Mouse (Mus musculus): Measurements from ENCODE around the gene Hoxa9. TPM values are rescaled to one million over a fixed set of nuclear protein-coding genes. Genes with fewer than 3 reads are reported as not detected.

The Hoxa9 gene
- polyA plus RNA-seq, 1 experiment from 2014 or later: 0.13 TPM

GRCm38 (mm10) chr6:52177806-52178205, 53.1 kb downstream of the Hoxa9 start:
- Histone ChIP-seq H3K9me3 (replicated peaks; ENCODE audit: control insufficient read depth, low read length) (no peaks in the 10 kb centered on the region), H3K27me3 (ENCODE audit: control insufficient read depth, insufficient read depth, low read depth, low read length) (peaks cover 83% of the 10 kb centered on the region), H3K4me3 (ENCODE audit: low read depth, low read length) (no peak overlapping the region), H3K9ac (ENCODE audit: low read depth, low read length) (no peak overlapping the region), H3K4me1 (ENCODE audit: control insufficient read depth, low read depth, low read length) (no peaks in the 10 kb centered on the region; the same call in 1 of the 2 replicates), H3K27ac (ENCODE audit: low read length) (no peak overlapping the region), H3K36me3 (ENCODE audit: control insufficient read depth, insufficient read depth) (no peaks in the 10 kb centered on the region), H3K4me2 (ENCODE audit: low read depth, low read length) (no peak overlapping the region)
- ATAC-seq (ENCODE audit: low read depth): no peak
- 10% methylated on average over 9 of the region's 9 CpGs for WGBS (ENCODE audit: insufficient replicate concordance)

GRCm38 (mm10) chr6:52177061-52177735, 53.7 kb downstream of the Hoxa9 start, which contains the start of gene 5730596B20Rik:
Gene 5730596B20Rik, plus strand, starts transcription at chr6:52177498.
- Histone ChIP-seq H3K9me3 (replicated peaks; ENCODE audit: control insufficient read depth, low read length) (no peaks in the 10 kb centered on the region), H3K4me2 (ENCODE audit: low read depth, low read length) (no peak within 1 kb of the TSS), H3K27me3 (ENCODE audit: control insufficient read depth, insufficient read depth, low read depth, low read length) (peaks cover 89% of the 10 kb centered on the region), H3K4me1 (ENCODE audit: control insufficient read depth, low read depth, low read length) (peaks cover 3% of the 10 kb centered on the region; the same call in 1 of the 2 replicates), H3K27ac (ENCODE audit: low read length) (no peak within 1 kb of the TSS), H3K36me3 (ENCODE audit: control insufficient read depth, insufficient read depth) (no peaks in the 10 kb centered on the region), H3K9ac (ENCODE audit: low read depth, low read length) (no peak within 1 kb of the TSS), H3K4me3 (ENCODE audit: low read depth, low read length) (peak within 1 kb of the TSS; percentile 11; the same call in 1 of the 2 replicates)
- ATAC-seq (ENCODE audit: low read depth): no peak
- WGBS (ENCODE audit: insufficient replicate concordance): 6% methylated on average over 36 of the region's 36 CpGs

- Histone ChIP-seq H3K4me3 (ENCODE audit: low read depth, low read length) (no peak overlapping the region; the same call in 1 of the 2 replicates), H3K4me1 (ENCODE audit: control insufficient read depth, low read depth, low read length) (peaks cover 3% of the 10 kb centered on the region; the same call in 1 of the 2 replicates), H3K4me2 (ENCODE audit: low read depth, low read length) (no peak overlapping the region), H3K27me3 (ENCODE audit: control insufficient read depth, insufficient read depth, low read depth, low read length) (peaks cover 94% of the 10 kb centered on the region), H3K9ac (ENCODE audit: low read depth, low read length) (no peak overlapping the region), H3K9me3 (replicated peaks; ENCODE audit: control insufficient read depth, low read length) (no peaks in the 10 kb centered on the region), H3K36me3 (ENCODE audit: control insufficient read depth, insufficient read depth) (no peaks in the 10 kb centered on the region), H3K27ac (ENCODE audit: low read length) (no peak overlapping the region)
- no peak for ATAC-seq (ENCODE audit: low read depth)
- WGBS (ENCODE audit: insufficient replicate concordance): 6% methylated on average over 6 of the region's 6 CpGs
Measured at GRCm38 (mm10) chr6:52176391-52176790, 54.5 kb downstream of the Hoxa9 start.

- no peak overlapping the region for H3K4me2 ChIP-seq (ENCODE audit: low read depth, low read length)
- WGBS (ENCODE audit: insufficient replicate concordance): 1% methylated on average over 14 of the region's 35 CpGs
- no peak overlapping the region for H3K27ac ChIP-seq (ENCODE audit: low read length)
- peaks cover 3% of the 10 kb centered on the region; the same call in 1 of the 2 replicates for H3K4me1 ChIP-seq (ENCODE audit: control insufficient read depth, low read depth, low read length)
- peak overlapping the region; percentile 33 for H3K4me3 ChIP-seq (ENCODE audit: low read depth, low read length)
- H3K9me3 ChIP-seq (replicated peaks; ENCODE audit: control insufficient read depth, low read length): no peaks in the 10 kb centered on the region
- H3K27me3 ChIP-seq (ENCODE audit: control insufficient read depth, insufficient read depth, low read depth, low read length): peaks cover 94% of the 10 kb centered on the region
- ATAC-seq (ENCODE audit: low read depth): no peak
- no peak overlapping the region for H3K9ac ChIP-seq (ENCODE audit: low read depth, low read length)
- no peaks in the 10 kb centered on the region for H3K36me3 ChIP-seq (ENCODE audit: control insufficient read depth, insufficient read depth)
Measured at GRCm38 (mm10) chr6:52175864-52176263, 55.0 kb downstream of the Hoxa9 start.

- Histone ChIP-seq H3K27ac (ENCODE audit: low read length) (no peak overlapping the region; the same call in 1 of the 2 replicates), H3K4me3 (ENCODE audit: low read depth, low read length) (peak overlapping the region; percentile 33), H3K27me3 (ENCODE audit: control insufficient read depth, insufficient read depth, low read depth, low read length) (peaks cover 94% of the 10 kb centered on the region), H3K9ac (ENCODE audit: low read depth, low read length) (no peak overlapping the region), H3K4me1 (ENCODE audit: control insufficient read depth, low read depth, low read length) (peaks cover 3% of the 10 kb centered on the region; the same call in 1 of the 2 replicates), H3K9me3 (replicated peaks; ENCODE audit: control insufficient read depth, low read length) (no peaks in the 10 kb centered on the region), H3K36me3 (ENCODE audit: control insufficient read depth, insufficient read depth) (no peaks in the 10 kb centered on the region), H3K4me2 (ENCODE audit: low read depth, low read length) (no peak overlapping the region)
- no peak for ATAC-seq (ENCODE audit: low read depth)
- WGBS (ENCODE audit: insufficient replicate concordance): 6% methylated on average over 41 of the region's 41 CpGs
Measured at GRCm38 (mm10) chr6:52174968-52175751, 55.7 kb downstream of the Hoxa9 start.

GRCm38 (mm10) chr6:52173648-52174047, 57.2 kb downstream of the Hoxa9 start:
- H3K27ac ChIP-seq (ENCODE audit: low read length): no peak overlapping the region
- 14% methylated on average over 4 of the region's 4 CpGs for WGBS (ENCODE audit: insufficient replicate concordance)

More at GRCm38 (mm10) chr6:52173648-52174047, 57.2 kb downstream of the Hoxa9 start:
- H3K9ac ChIP-seq (ENCODE audit: low read depth, low read length): no peak overlapping the region
- no peaks in the 10 kb centered on the region for H3K36me3 ChIP-seq (ENCODE audit: control insufficient read depth, insufficient read depth)
- H3K9me3 ChIP-seq (replicated peaks; ENCODE audit: control insufficient read depth, low read length): no peaks in the 10 kb centered on the region
- no peak overlapping the region for H3K4me3 ChIP-seq (ENCODE audit: low read depth, low read length)
- H3K4me1 ChIP-seq (ENCODE audit: control insufficient read depth, low read depth, low read length): peaks cover 3% of the 10 kb centered on the region; the same call in 1 of the 2 replicates
- peaks cover 92% of the 10 kb centered on the region for H3K27me3 ChIP-seq (ENCODE audit: control insufficient read depth, insufficient read depth, low read depth, low read length)
- no peak overlapping the region for H3K4me2 ChIP-seq (ENCODE audit: low read depth, low read length)
- ATAC-seq (ENCODE audit: low read depth): no peak

MicroRNA genes within 50 kb of the gene (microRNA counts, 519-probe panel; counts per million panel counts)
- microRNA mmu-miR-196b: 1,006 counts per million, percentile 5 among the panel's probes with 10 or more counts

Small RNA genes within 50 kb of the gene (microRNA-seq; reads per million reads assigned to microRNA genes)
- gene Mir196b: 532 reads per million, percentile 71 among the genes with 10 or more reads in this experiment

Other genes with a start within 250 kb of the Hoxa9 start
- gene Skap2, start 218.5 kb downstream of the Hoxa9 start, polyA plus RNA-seq (2015; fragmentation: Nextera tagmentation; extraction: Ambion mirVana): 16.1 and 17.9 TPM in 2 replicates
- gene Hoxa1, start 72.8 kb downstream of the Hoxa9 start, polyA plus RNA-seq (2015; fragmentation: Nextera tagmentation; extraction: Ambion mirVana): 0.20 TPM in 2 replicates
- gene Hoxa2, start 66.3 kb downstream of the Hoxa9 start, polyA plus RNA-seq (2015; fragmentation: Nextera tagmentation; extraction: Ambion mirVana): 0.22 and 0.44 TPM in 2 replicates
- gene 5730596B20Rik, start 53.6 kb downstream of the Hoxa9 start, polyA plus RNA-seq (2015; fragmentation: Nextera tagmentation; extraction: Ambion mirVana): 0.04 and 0.05 TPM in 2 replicates
- gene Hoxa4, start 39.3 kb downstream of the Hoxa9 start, polyA plus RNA-seq (2015; fragmentation: Nextera tagmentation; extraction: Ambion mirVana): 0.07 and 0.13 TPM in 2 replicates
- gene Hoxa5, start 26.5 kb downstream of the Hoxa9 start, polyA plus RNA-seq (2015; fragmentation: Nextera tagmentation; extraction: Ambion mirVana): 0.26 and 0.68 TPM in 2 replicates
- gene Hoxa6, start 22.4 kb downstream of the Hoxa9 start, polyA plus RNA-seq (2015; fragmentation: Nextera tagmentation; extraction: Ambion mirVana): not detected in 2 replicates
- 0.14 and 0.27 TPM in 2 replicates for gene Hoxa3, start 17.8 kb downstream of the Hoxa9 start, polyA plus RNA-seq (2015; fragmentation: Nextera tagmentation; extraction: Ambion mirVana)
- gene Gm28308, start 17.8 kb downstream of the Hoxa9 start, polyA plus RNA-seq (2015; fragmentation: Nextera tagmentation; extraction: Ambion mirVana): not detected in 2 replicates
- 0.26 and 0.34 TPM in 2 replicates for gene Hoxa7, start 9.2 kb downstream of the Hoxa9 start, polyA plus RNA-seq (2015; fragmentation: Nextera tagmentation; extraction: Ambion mirVana)
- gene Hoxa10, start 9.8 kb upstream of the Hoxa9 start, polyA plus RNA-seq (2015; fragmentation: Nextera tagmentation; extraction: Ambion mirVana): 0.05 and 0.09 TPM in 2 replicates
- gene Hoxa11, start 14.7 kb upstream of the Hoxa9 start, polyA plus RNA-seq (2015; fragmentation: Nextera tagmentation; extraction: Ambion mirVana): not detected in 2 replicates
- gene Hoxa13, start 29.8 kb upstream of the Hoxa9 start, polyA plus RNA-seq (2015; fragmentation: Nextera tagmentation; extraction: Ambion mirVana): not detected in 2 replicates
- gene Evx1, start 82.4 kb upstream of the Hoxa9 start, polyA plus RNA-seq (2015; fragmentation: Nextera tagmentation; extraction: Ambion mirVana): not detected in 2 replicates

Measured in liver, embryonic 16.5 days (tissue).